Mouse (Mus musculus) kidney, adult 2 months (tissue): ENCODE measurements at regions not wholly inside any gene's neighbourhood (a gene's known extent, or its start where the extent isn't known, plus 50 kb on each side); places are given as distances from the start of the nearest gene placed in this dataset.

ENCODE experiments used
- CTCF ChIP-seq: fragments of 200-500 bp; conservative IDR thresholded peaks from 2 replicates; pipeline ENCODE4 v1.5.1; 2011; ENCODE audit warnings: low read depth, mild to moderate bottlenecking, control low read depth, low read length, moderate library complexity, mixed read lengths; ENCODE audit not compliant: insufficient read depth, insufficient read length
- POLR2A ChIP-seq: fragments of 200-500 bp; IDR thresholded peaks from one replicate; pipeline ENCODE4 v1.6.1; 2011; ENCODE audit warnings: low read depth, low read length, control low read depth

- TF ChIP-seq CTCF (no peak), POLR2A (no peak)
These were observed 185.3 kb upstream of the Arg1 start for GRCm38 (mm10) chr10:25112449-25113171.
